Mouse (Mus musculus) myocyte (in vitro differentiated cells): ENCODE results near the gene Notch2. TPM values are rescaled to one million over a fixed set of nuclear protein-coding genes. Genes with fewer than 3 reads are reported as not detected.

Experiments
- H3K27me3 ChIP-seq: one replicate; pipeline ENCODE4 v1.6.1; 2011; ENCODE audit not compliant: control insufficient read depth, insufficient read depth, insufficient read length
- H3K36me3 ChIP-seq: one replicate; pipeline ENCODE4 v1.6.1; 2011; ENCODE audit not compliant: control insufficient read depth, insufficient read depth
- H3K4me2 ChIP-seq: one replicate; pipeline ENCODE4 v1.6.1; 2011; ENCODE audit warnings: low read depth, control low read depth
- H3K4me3 ChIP-seq: one replicate; pipeline ENCODE4 v1.5.1; 2011; ENCODE audit warnings: mild to moderate bottlenecking, control low read depth, moderate library complexity
- H3K79me2 ChIP-seq: one replicate; pipeline ENCODE4 v1.6.1; 2011; ENCODE audit not compliant: control insufficient read depth, insufficient read depth
- H3ac ChIP-seq: one replicate; pipeline ENCODE4 v1.6.1; 2011; ENCODE audit not compliant: control insufficient read depth, insufficient read length
- CEBPB ChIP-seq: IDR thresholded peaks from 2 replicates; pipeline ENCODE4 v1.6.1; 2011; ENCODE audit warnings: mild to moderate bottlenecking, moderate library complexity; ENCODE audit not compliant: poor library complexity, insufficient read depth, severe bottlenecking
- E2F4 ChIP-seq: IDR thresholded peaks from one replicate; pipeline ENCODE4 v1.6.1; 2011; ENCODE audit warnings: mild to moderate bottlenecking, control low read depth, moderate library complexity; ENCODE audit not compliant: insufficient read depth
- MAX ChIP-seq: IDR thresholded peaks from one replicate; pipeline ENCODE4 v1.6.1; 2011; ENCODE audit warnings: low read depth, mild to moderate bottlenecking, control low read depth
- MYOD1 ChIP-seq, 3 experiments: IDR thresholded peaks; one replicate each; pipeline ENCODE4 v1.6.1; 2011; ENCODE audit warnings: control low read depth in 2 of 3, low read depth in 2 of 3, mild to moderate bottlenecking in 2 of 3, moderate library complexity in 1 of 3; ENCODE audit not compliant: insufficient read length in 2 of 3, control insufficient read depth in 1 of 3
- MYOG ChIP-seq, 3 experiments: IDR thresholded peaks; one replicate each; pipeline ENCODE4 v1.6.1; 2011; ENCODE audit warnings: control low read depth in 2 of 3, low read depth in 2 of 3, mild to moderate bottlenecking in 2 of 3; ENCODE audit not compliant: insufficient read length in 2 of 3, control insufficient read depth in 1 of 3, insufficient read depth in 1 of 3
- POLR2A ChIP-seq: IDR thresholded peaks from one replicate; pipeline ENCODE4 v1.6.1; 2011; ENCODE audit warnings: low read depth, mild to moderate bottlenecking, control low read depth, moderate library complexity; ENCODE audit not compliant: insufficient read length
- POLR2AphosphoS2 ChIP-seq: IDR thresholded peaks from one replicate; pipeline ENCODE4 v1.6.1; 2011; ENCODE audit warnings: low read depth, control low read depth; ENCODE audit not compliant: insufficient read length
- REST ChIP-seq: IDR thresholded peaks from one replicate; pipeline ENCODE4 v1.6.1; 2011; ENCODE audit warnings: mild to moderate bottlenecking, control low read depth, moderate library complexity; ENCODE audit not compliant: insufficient read depth, insufficient read length
- SRF ChIP-seq: IDR thresholded peaks from one replicate; pipeline ENCODE4 v1.6.1; 2011; ENCODE audit warnings: low read depth; ENCODE audit not compliant: control insufficient read depth, insufficient read length
- TCF12 ChIP-seq: IDR thresholded peaks from one replicate; pipeline ENCODE4 v1.6.1; 2011; ENCODE audit warnings: mild to moderate bottlenecking, control low read depth; ENCODE audit not compliant: poor library complexity, insufficient read depth, severe bottlenecking
- TCF3 ChIP-seq: IDR thresholded peaks from one replicate; pipeline ENCODE4 v1.6.1; 2011; ENCODE audit warnings: low read depth, control low read depth; ENCODE audit not compliant: insufficient read length
- USF1 ChIP-seq: IDR thresholded peaks from one replicate; pipeline ENCODE4 v1.6.1; 2011; ENCODE audit warnings: low read depth, mild to moderate bottlenecking, control low read depth, moderate library complexity
- polyA plus RNA-seq: library from polyadenylated mRNA; unstranded; fragments of >200 nt; fragmentation: generic; extraction: Trizol; gene quantifications from one replicate; pipeline ENCODE4 v1.2.1, GENCODE M21; 2012; ENCODE audit warnings: missing spikeins

Notch2 gene
- polyA plus RNA-seq, 1 experiment, result 15.1 TPM

GRCm38 (mm10) chr3:98146471-98147410 is 133.4 kb downstream of the Notch2 start:
- H3K4me3 ChIP-seq, result no peak overlapping the region
- no peak overlapping the region for H3ac ChIP-seq
- peaks cover 64% of the 10 kb centered on the region for H3K36me3 ChIP-seq
- H3K27me3 ChIP-seq, result no peaks in the 10 kb centered on the region
- H3K4me2 ChIP-seq, result no peak overlapping the region
- TF ChIP-seq REST (no peak), MYOD1 (IDR thresholded peaks at IDR 0.05; ENCODE audit: control insufficient read depth in 1 of 3, insufficient read length in 2 of 3, low read depth in 2 of 3) (no peak), MAX (no peak), POLR2AphosphoS2 (no peak), POLR2A (no peak), SRF (no peak)
- no peaks in the 10 kb centered on the region for H3K79me2 ChIP-seq

GRCm38 (mm10) chr3:98147706-98148105 is 134.4 kb downstream of the Notch2 start:
- Histone ChIP-seq H3K27me3 (no peaks in the 10 kb centered on the region), H3K4me2 (no peak overlapping the region), H3K79me2 (no peaks in the 10 kb centered on the region), H3K36me3 (peaks cover 55% of the 10 kb centered on the region), H3ac (no peak overlapping the region), H3K4me3 (no peak overlapping the region)
- no peak for TF ChIP-seq POLR2A
- no peak for TF ChIP-seq USF1
- no peak for TF ChIP-seq TCF12
- TF ChIP-seq SRF, result no peak
- TF ChIP-seq MYOG (IDR thresholded peaks at IDR 0.05; ENCODE audit: control insufficient read depth in 1 of 3, insufficient read depth in 1 of 3, insufficient read length in 2 of 3, low read depth in 2 of 3), result no peak
- TF ChIP-seq TCF3, result no peak
- no peak for TF ChIP-seq CEBPB
- no peak for TF ChIP-seq REST
- TF ChIP-seq POLR2AphosphoS2, result no peak
- TF ChIP-seq E2F4, result no peak
- TF ChIP-seq MYOD1 (IDR thresholded peaks at IDR 0.05; ENCODE audit: control insufficient read depth in 1 of 3, insufficient read length in 2 of 3, low read depth in 2 of 3), result no peak
- TF ChIP-seq MAX, result no peak

- Histone ChIP-seq H3K36me3 (peaks cover 39% of the 10 kb centered on the region), H3ac (no peak overlapping the region), H3K27me3 (no peaks in the 10 kb centered on the region)
Observed at GRCm38 (mm10) chr3:98149881-98150280, 136.6 kb downstream of the Notch2 start.

GRCm38 (mm10) chr3:98151016-98151415 is 137.7 kb downstream of the Notch2 start:
- Histone ChIP-seq H3K4me3 (no peak overlapping the region), H3K79me2 (no peaks in the 10 kb centered on the region), H3K27me3 (no peaks in the 10 kb centered on the region), H3K4me2 (no peak overlapping the region), H3ac (no peak overlapping the region), H3K36me3 (peaks cover 32% of the 10 kb centered on the region)
- TF ChIP-seq POLR2AphosphoS2 (peak; percentile 42), E2F4 (no peak)

More at GRCm38 (mm10) chr3:98149881-98150280, 136.6 kb downstream of the Notch2 start:
- TF ChIP-seq POLR2A, result no peak
- Histone ChIP-seq H3K79me2 (no peaks in the 10 kb centered on the region), H3K4me2 (no peak overlapping the region), H3K4me3 (no peak overlapping the region)

- no peaks in the 10 kb centered on the region for H3K79me2 ChIP-seq
- peaks cover 17% of the 10 kb centered on the region for H3K36me3 ChIP-seq
- no peak overlapping the region for H3ac ChIP-seq
- no peak overlapping the region for H3K4me2 ChIP-seq
- no peaks in the 10 kb centered on the region for H3K27me3 ChIP-seq
- H3K4me3 ChIP-seq, result no peak overlapping the region
- no peak for TF ChIP-seq REST
- peak; percentile 58 for TF ChIP-seq POLR2AphosphoS2
Observed at GRCm38 (mm10) chr3:98153460-98153859, 140.1 kb downstream of the Notch2 start.

- H3K4me3 ChIP-seq, result no peak overlapping the region
- no peaks in the 10 kb centered on the region for H3K36me3 ChIP-seq
- H3K27me3 ChIP-seq, result no peaks in the 10 kb centered on the region
- no peak overlapping the region for H3ac ChIP-seq
- H3K4me2 ChIP-seq, result no peak overlapping the region
- no peaks in the 10 kb centered on the region for H3K79me2 ChIP-seq
- TF ChIP-seq TCF3 (no peak), E2F4 (no peak), SRF (no peak), POLR2AphosphoS2 (peak; percentile 49), USF1 (no peak), MAX (no peak), TCF12 (no peak), REST (no peak), POLR2A (no peak), CEBPB (no peak), MYOD1 (IDR thresholded peaks at IDR 0.05; ENCODE audit: control insufficient read depth in 1 of 3, insufficient read length in 2 of 3, low read depth in 2 of 3) (peak in 1 of 3 experiments; percentile 50), MYOG (IDR thresholded peaks at IDR 0.05; ENCODE audit: control insufficient read depth in 1 of 3, insufficient read depth in 1 of 3, insufficient read length in 2 of 3, low read depth in 2 of 3) (peak in 1 of 3 experiments; percentile 53)
Observed at GRCm38 (mm10) chr3:98156158-98156557, 142.8 kb downstream of the Notch2 start.
